Mouse (Mus musculus) limb, embryonic 11.5 days (tissue): ENCODE measurements around the gene Armc9. TPM values are rescaled to one million over a fixed set of nuclear protein-coding genes. Genes with fewer than 3 reads are reported as not detected.
A peak's percentile ranks its signal among the peaks of the same experiment; 100 is the strongest.

Experiments
- ATAC-seq: fragments of 200-750 bp; cut with Nextera tagmentation; 2 replicates; pipeline ENCODE4 v1.8.0; 2017; ENCODE audit warnings: low read depth; ENCODE audit not compliant: insufficient number of reproducible peaks, low FRiP score, low TSS enrichment
- DNase-seq: peaks from one replicate; pipeline ENCODE4 v3.0.0-alpha.2; 2015; ENCODE audit warnings: low spot score
- H3K27ac ChIP-seq: fragments of 300-500 bp; sonication (generic); replicated peaks from 2 replicates; pipeline ENCODE4 v1.5.1; 2014; ENCODE audit warnings: low read depth, mild to moderate bottlenecking, low read length
- H3K27me3 ChIP-seq: fragments of 300-500 bp; sonication (generic); 2 replicates; pipeline ENCODE4 v1.6.1; 2014; ENCODE audit warnings: mild to moderate bottlenecking, low read length, mixed read lengths; ENCODE audit not compliant: control insufficient read depth, insufficient read depth
- H3K36me3 ChIP-seq: fragments of 300-500 bp; sonication (generic); 2 replicates; pipeline ENCODE4 v1.6.1; 2014; ENCODE audit warnings: mild to moderate bottlenecking, low read length, moderate library complexity, mixed read lengths; ENCODE audit not compliant: control insufficient read depth, insufficient read depth
- H3K4me1 ChIP-seq: fragments of 300-500 bp; sonication (generic); 2 replicates; pipeline ENCODE4 v1.6.1; 2014; ENCODE audit warnings: low read length, mixed read lengths; ENCODE audit not compliant: control insufficient read depth, insufficient read depth
- H3K4me2 ChIP-seq: fragments of 300-500 bp; sonication (generic); 2 replicates; pipeline ENCODE4 v1.6.1; 2014; ENCODE audit warnings: low read depth, mild to moderate bottlenecking, moderate library complexity; ENCODE audit not compliant: severe bottlenecking
- H3K4me3 ChIP-seq: fragments of 300-500 bp; sonication (generic); 2 replicates; pipeline ENCODE4 v1.5.1; 2014; ENCODE audit warnings: low read depth, low read length
- H3K9ac ChIP-seq: fragments of 300-500 bp; sonication (generic); 2 replicates; pipeline ENCODE4 v1.6.1; 2014; ENCODE audit warnings: mild to moderate bottlenecking, low read length
- H3K9me3 ChIP-seq: fragments of 300-500 bp; sonication (generic); 2 replicates; pipeline ENCODE4 v1.6.1; 2016; ENCODE audit warnings: low read length; ENCODE audit not compliant: control insufficient read depth
- WGBS: fragments of 180-500 bp; shearing (Covaris S2); extraction: QIAGEN DNeasy Blood & Tissue Kit; methylation state at CpG from one replicate; pipeline ENCODE4 v1.1.7; 2014; 5-methylcytosine and 5-hydroxymethylcytosine counted together
- polyA plus RNA-seq: library from polyadenylated mRNA; unstranded; fragments of >200 nt; fragmentation: Nextera tagmentation; extraction: Ambion mirVana; gene quantifications from 2 replicates; pipeline ENCODE4 v1.2.1, GENCODE M21; 2014

The Armc9 gene
- 29.8 and 30.7 TPM in 2 replicates for polyA plus RNA-seq

DNA sequence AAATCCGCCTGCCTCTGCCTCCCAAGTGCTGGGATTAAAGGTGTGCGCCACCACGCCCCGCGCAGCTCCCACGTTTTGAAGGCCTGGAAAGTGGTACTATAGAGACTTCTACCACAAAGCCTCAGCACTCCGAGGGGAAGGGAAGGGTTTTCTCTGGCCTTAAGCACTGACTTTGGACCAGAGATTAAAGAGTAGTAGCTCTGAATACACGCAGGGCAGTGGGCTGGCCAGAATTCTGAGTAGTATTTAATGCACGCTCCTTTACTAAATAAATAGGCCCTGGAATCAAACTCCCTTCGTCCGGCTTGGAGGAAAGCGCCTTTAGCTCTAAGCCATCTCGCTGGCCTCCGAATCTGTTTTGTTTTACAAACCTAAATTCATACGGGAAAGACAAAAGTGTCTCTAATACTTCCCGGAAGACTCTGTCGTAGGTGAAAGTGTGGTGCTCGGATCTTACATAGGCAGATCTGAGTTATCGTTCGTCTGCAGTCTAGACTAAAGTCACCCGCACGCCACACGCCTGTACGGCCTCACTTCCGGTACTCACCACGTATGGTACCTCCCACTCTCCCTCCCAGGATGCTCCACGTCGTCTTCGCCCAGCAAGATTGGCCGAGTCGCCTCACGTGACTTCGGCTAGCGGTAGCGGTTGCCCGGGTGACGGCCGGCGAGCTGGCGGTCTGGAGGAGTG is at the start of gene Armc9:
Gene Armc9 (plus strand): TSS at position 648 of the 691 bp plus-strand sequence.
- Histone ChIP-seq H3K4me2 (peak within 1 kb of the TSS; percentile 71), H3K9me3 (no peaks in the 10 kb centered on the region), H3K4me1 (peaks cover 6% of the 10 kb centered on the region), H3K9ac (peak within 1 kb of the TSS; percentile 73), H3K27ac (peak within 1 kb of the TSS; percentile 76), H3K27me3 (no peaks in the 10 kb centered on the region), H3K36me3 (0 out of 2 replicates have a peak, but pooled peaks cover 2% of the 10 kb centered on the region), H3K4me3 (peak within 1 kb of the TSS; percentile 78)
- DNase-seq = peak; percentile 96
- ATAC-seq = peak; percentile 99
- 4% methylated on average over 40 of the region's 40 CpGs for whole genome bisulfite sequencing

- Histone ChIP-seq H3K4me3 (no peak overlapping the region), H3K36me3 (peaks cover 2% of the 10 kb centered on the region; the same call in 1 of the 2 replicates), H3K27ac (no peak overlapping the region), H3K9ac (no peak overlapping the region), H3K4me1 (no peaks in the 10 kb centered on the region), H3K9me3 (no peaks in the 10 kb centered on the region), H3K27me3 (no peaks in the 10 kb centered on the region), H3K4me2 (no peak overlapping the region)
- ATAC-seq = no peak
- 91% methylated on average over 1 of the region's 1 CpGs for WGBS
- DNase-seq = no peak
Observed at GRCm38 (mm10) chr1:86105054-86105453, 49.5 kb upstream of the Armc9 start.

- Histone ChIP-seq H3K27ac (no peak within 1 kb of the TSS), H3K4me1 (no peaks in the 10 kb centered on the region), H3K36me3 (no peaks in the 10 kb centered on the region), H3K27me3 (no peaks in the 10 kb centered on the region), H3K4me2 (no peak within 1 kb of the TSS), H3K4me3 (no peak within 1 kb of the TSS), H3K9me3 (no peaks in the 10 kb centered on the region), H3K9ac (no peak within 1 kb of the TSS)
- DNase-seq = no peak
- ATAC-seq = no peak
- 62% methylated on average over 6 of the region's 6 CpGs for WGBS
Observed at GRCm38 (mm10) chr1:86111779-86112178, 42.8 kb upstream of the Armc9 start, which contains the start of gene Htr2b. Gene Htr2b (minus strand): TSS chr1:86111970.

DNA sequence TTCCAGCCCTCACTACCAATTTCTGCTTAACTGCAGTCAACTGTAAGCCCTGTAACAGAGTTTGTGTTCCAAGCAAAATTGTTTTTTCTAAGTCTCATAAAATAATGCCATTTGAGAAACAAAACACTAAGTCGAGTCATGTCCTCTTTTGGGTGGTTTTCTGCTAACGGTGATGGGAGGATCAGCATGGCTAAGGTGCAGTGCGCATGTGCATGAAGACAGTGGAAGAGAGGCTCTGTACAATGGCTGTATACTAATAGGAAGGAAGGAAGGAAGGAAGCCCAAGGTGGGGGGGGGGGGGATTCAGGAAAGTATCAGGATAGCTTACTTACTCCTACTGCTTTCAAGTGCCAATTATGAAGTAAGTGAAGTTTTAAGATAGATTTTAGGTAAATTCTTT is 40.4 kb upstream of the Armc9 start:
- Histone ChIP-seq H3K4me1 (no peaks in the 10 kb centered on the region), H3K36me3 (peaks cover 4% of the 10 kb centered on the region), H3K4me2 (no peak overlapping the region), H3K27me3 (no peaks in the 10 kb centered on the region), H3K27ac (no peak overlapping the region), H3K9me3 (no peaks in the 10 kb centered on the region), H3K4me3 (no peak overlapping the region), H3K9ac (no peak overlapping the region)
- no peak for DNase-seq
- 96% methylated on average over 3 of the region's 3 CpGs for WGBS
- no peak for ATAC-seq

DNA sequence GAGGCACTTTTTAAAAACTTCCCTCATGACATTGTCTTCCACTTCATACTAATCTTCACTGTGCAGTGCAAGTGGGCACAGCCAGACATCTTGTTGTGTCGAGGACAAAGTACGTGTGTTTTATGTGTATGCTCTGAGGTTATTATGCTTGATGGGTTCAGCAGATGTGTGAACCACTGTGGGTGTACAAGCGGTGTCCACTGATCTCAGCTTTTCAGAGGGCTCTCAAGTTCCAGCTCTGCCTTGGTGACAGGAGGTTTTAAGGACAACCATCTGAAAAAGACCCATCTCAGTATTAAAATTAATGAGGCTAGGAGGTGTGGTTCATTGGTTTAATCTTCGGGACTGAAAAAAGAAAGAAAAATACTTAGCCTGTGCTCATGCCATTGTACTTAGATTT is 35.0 kb upstream of the Armc9 start:
- no peak overlapping the region for H3K4me3 ChIP-seq

DNA sequence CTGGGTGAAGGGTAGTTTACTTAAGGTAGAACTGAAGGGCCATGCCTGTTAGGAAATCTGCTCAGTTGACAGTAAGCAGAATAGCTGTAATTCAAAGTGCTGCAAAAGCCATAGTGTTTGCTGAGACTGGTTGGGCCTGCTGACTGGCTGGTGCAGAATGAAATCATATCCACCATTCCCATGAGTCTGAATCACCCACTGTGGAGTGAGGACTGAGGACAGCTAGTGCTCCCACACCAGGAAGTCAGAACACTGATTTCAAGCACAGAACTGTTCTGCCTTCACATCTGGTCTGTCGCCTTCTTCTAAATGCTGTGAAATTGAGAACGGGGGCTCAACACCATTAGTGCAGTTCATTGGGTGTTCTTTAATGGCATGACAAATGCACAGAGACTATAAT is 28.5 kb upstream of the Armc9 start:
- DNase-seq (no peak), ATAC-seq (no peak)
- Histone ChIP-seq H3K27me3 (no peaks in the 10 kb centered on the region), H3K4me2 (no peak overlapping the region), H3K9me3 (no peaks in the 10 kb centered on the region), H3K27ac (no peak overlapping the region), H3K4me1 (no peaks in the 10 kb centered on the region), H3K4me3 (no peak overlapping the region), H3K36me3 (peaks cover 13% of the 10 kb centered on the region), H3K9ac (no peak overlapping the region)
- WGBS = 95% methylated on average over 2 of the region's 2 CpGs

More for the DNA sequence above, 35.0 kb upstream of the Armc9 start:
- ATAC-seq (no peak), DNase-seq (no peak)
- Histone ChIP-seq H3K4me1 (no peaks in the 10 kb centered on the region), H3K36me3 (peaks cover 9% of the 10 kb centered on the region), H3K27ac (no peak overlapping the region), H3K9me3 (no peaks in the 10 kb centered on the region), H3K9ac (no peak overlapping the region), H3K4me2 (no peak overlapping the region), H3K27me3 (no peaks in the 10 kb centered on the region)
- 88% methylated on average over 4 of the region's 4 CpGs for whole genome bisulfite sequencing

DNA sequence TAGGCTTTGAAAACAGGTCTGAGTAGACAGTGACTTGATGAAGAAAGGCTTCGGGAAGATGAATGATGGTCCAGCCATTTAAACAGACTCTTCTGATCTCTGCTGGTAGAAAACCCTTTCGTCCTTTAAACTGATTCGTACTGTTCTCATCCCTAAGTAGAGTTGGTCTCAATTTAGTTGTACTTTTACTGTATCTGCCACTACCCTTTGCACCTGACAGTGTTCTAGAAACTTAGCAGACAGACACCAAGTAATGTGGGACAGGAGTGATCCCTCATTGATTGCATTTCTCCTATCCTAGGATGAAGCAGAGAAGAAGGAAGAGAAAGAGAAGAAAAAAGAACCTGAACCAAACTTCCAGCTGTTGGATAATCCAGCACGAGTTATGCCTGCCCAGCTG is 21.2 kb upstream of the Armc9 start, which contains the start of gene Gm21972:
Gene Gm21972 (plus strand): TSS at position 301 of the 400 bp plus-strand sequence.
- H3K9me3 ChIP-seq = no peaks in the 10 kb centered on the region
- ATAC-seq = no peak
- no peaks in the 10 kb centered on the region for H3K27me3 ChIP-seq
- no peak within 1 kb of the TSS for H3K4me3 ChIP-seq
- 90% methylated on average over 4 of the region's 4 CpGs for WGBS
- no peaks in the 10 kb centered on the region for H3K4me1 ChIP-seq
- no peak for DNase-seq
- H3K4me2 ChIP-seq = no peak within 1 kb of the TSS
- H3K9ac ChIP-seq = no peak within 1 kb of the TSS
- no peak within 1 kb of the TSS for H3K27ac ChIP-seq
- peaks cover 15% of the 10 kb centered on the region; the same call in 1 of the 2 replicates for H3K36me3 ChIP-seq

GRCm38 (mm10) chr1:86135315-86135714 is 19.3 kb upstream of the Armc9 start:
- ATAC-seq = no peak
- Histone ChIP-seq H3K4me2 (no peak overlapping the region), H3K27ac (no peak overlapping the region), H3K4me1 (no peaks in the 10 kb centered on the region), H3K27me3 (no peaks in the 10 kb centered on the region), H3K9me3 (no peaks in the 10 kb centered on the region), H3K4me3 (no peak overlapping the region), H3K9ac (no peak overlapping the region), H3K36me3 (peaks cover 15% of the 10 kb centered on the region; the same call in 1 of the 2 replicates)
- WGBS = 94% methylated on average over 6 of the region's 6 CpGs
- DNase-seq = no peak
